Mouse (Mus musculus): Measurements from ENCODE around the gene Tap2.
A peak's percentile ranks its signal among the peaks of the same experiment; 100 is the strongest.

Tap2 gene

GRCm38 (mm10) chr17:34203444-34203843 lies at the start of gene Tap2:
Gene Tap2, plus strand, starts transcription at chr17:34203527.
- no peak for DNase-seq (ENCODE audit: low spot score in 2 of 2)

- DNase-seq (ENCODE audit: low spot score in 2 of 2): no peak
These were observed 47.8 kb upstream of the Tap2 start for GRCm38 (mm10) chr17:34155534-34155933.

GRCm38 (mm10) chr17:34164202-34164895 lies 39.0 kb upstream of the Tap2 start:
- DNase-seq (ENCODE audit: low spot score in 2 of 2): no peak

GRCm38 (mm10) chr17:34165033-34165730 lies 38.1 kb upstream of the Tap2 start:
- DNase-seq (ENCODE audit: low spot score in 2 of 2): no peak

- no peak for DNase-seq (ENCODE audit: low spot score in 2 of 2)
These were observed 34.0 kb upstream of the Tap2 start for GRCm38 (mm10) chr17:34169279-34169678.

- DNase-seq (ENCODE audit: low spot score in 2 of 2): no peak
These were observed 32.8 kb upstream of the Tap2 start for GRCm38 (mm10) chr17:34170487-34170876.

- peak; percentile 78 to 82 for DNase-seq (ENCODE audit: low spot score in 2 of 2)
These were observed 32.3 kb upstream of the Tap2 start for GRCm38 (mm10) chr17:34170877-34171498.

GRCm38 (mm10) chr17:34172528-34172927 lies 30.8 kb upstream of the Tap2 start:
- no peak for DNase-seq (ENCODE audit: low spot score in 2 of 2)

- no peak for DNase-seq (ENCODE audit: low spot score in 2 of 2)
These were observed 29.3 kb upstream of the Tap2 start for GRCm38 (mm10) chr17:34174075-34174474.

GRCm38 (mm10) chr17:34177179-34177578 lies 26.1 kb upstream of the Tap2 start:
- DNase-seq (ENCODE audit: low spot score in 2 of 2): no peak

GRCm38 (mm10) chr17:34179019-34179418 lies 24.3 kb upstream of the Tap2 start:
- no peak for DNase-seq (ENCODE audit: low spot score in 2 of 2)

GRCm38 (mm10) chr17:34179913-34180859 lies 23.1 kb upstream of the Tap2 start:
- DNase-seq (ENCODE audit: low spot score in 2 of 2): no peak

- no peak for DNase-seq (ENCODE audit: low spot score in 2 of 2)
These were observed 19.6 kb upstream of the Tap2 start for GRCm38 (mm10) chr17:34183564-34184219.

GRCm38 (mm10) chr17:34185526-34185925 lies 17.8 kb upstream of the Tap2 start:
- DNase-seq (ENCODE audit: low spot score in 2 of 2): no peak

GRCm38 (mm10) chr17:34186885-34187260 lies 16.5 kb upstream of the Tap2 start:
- no peak for DNase-seq (ENCODE audit: low spot score in 2 of 2)

GRCm38 (mm10) chr17:34187261-34187916 lies 15.9 kb upstream of the Tap2 start, which contains the start of the genes Tap1 and Psmb9:
Gene Tap1, plus strand, starts transcription at chr17:34187553.
Gene Psmb9, minus strand, starts transcription at chr17:34187764.
- DNase-seq (ENCODE audit: low spot score in 2 of 2): peak; percentile 94

GRCm38 (mm10) chr17:34188010-34188409 lies 15.3 kb upstream of the Tap2 start:
- DNase-seq (ENCODE audit: low spot score in 2 of 2): no peak

GRCm38 (mm10) chr17:34188986-34189385 lies 14.3 kb upstream of the Tap2 start:
- DNase-seq (ENCODE audit: low spot score in 2 of 2): no peak

- no peak for DNase-seq (ENCODE audit: low spot score in 2 of 2)
These were observed 10.5 kb upstream of the Tap2 start for GRCm38 (mm10) chr17:34192852-34193251.

GRCm38 (mm10) chr17:34193468-34193867 lies 9.9 kb upstream of the Tap2 start:
- DNase-seq (ENCODE audit: low spot score in 2 of 2): no peak

GRCm38 (mm10) chr17:34194723-34195122 lies 8.6 kb upstream of the Tap2 start:
- no peak for DNase-seq (ENCODE audit: low spot score in 2 of 2)

Data from frontal cortex, postnatal 25 days (tissue).